Mouse (Mus musculus) spleen, postnatal 4 days (tissue): ENCODE results near the gene Usp17le.
"Not testable (repeated sequence)": the region's sequence is repeated elsewhere in the genome, so short reads cannot be mapped to it uniquely, and the experiment has no call there.

Experiments
- DNase-seq, 2 experiments: peaks; one replicate each; pipeline ENCODE4 v3.0.0; 2022; ENCODE audit warnings: low spot score in 2 of 2

The Usp17le gene

DNA sequence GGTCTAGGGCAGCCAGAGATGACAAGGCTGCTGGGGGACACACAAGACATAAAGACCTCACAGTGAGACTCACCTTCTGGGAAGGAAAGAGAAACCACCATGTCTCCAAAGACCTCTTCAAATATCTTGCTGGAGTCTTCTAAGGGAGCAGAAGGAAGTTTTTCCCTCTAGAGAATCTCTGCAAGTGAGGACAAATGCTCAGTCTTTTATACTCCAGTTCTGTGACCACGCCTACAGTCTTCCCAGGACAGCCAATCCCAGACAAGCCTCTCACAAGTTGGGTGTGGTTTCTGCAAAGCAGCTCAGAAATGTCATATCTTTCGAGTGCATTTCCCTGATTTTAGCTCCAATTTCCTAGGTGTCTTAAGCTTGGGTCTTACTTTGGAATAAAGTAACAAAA is at the start of gene Usp17le:
TSS of gene Usp17le (minus strand) at position 101 of the 400 bp plus-strand sequence.
- not testable (repeated sequence) for DNase-seq

DNA sequence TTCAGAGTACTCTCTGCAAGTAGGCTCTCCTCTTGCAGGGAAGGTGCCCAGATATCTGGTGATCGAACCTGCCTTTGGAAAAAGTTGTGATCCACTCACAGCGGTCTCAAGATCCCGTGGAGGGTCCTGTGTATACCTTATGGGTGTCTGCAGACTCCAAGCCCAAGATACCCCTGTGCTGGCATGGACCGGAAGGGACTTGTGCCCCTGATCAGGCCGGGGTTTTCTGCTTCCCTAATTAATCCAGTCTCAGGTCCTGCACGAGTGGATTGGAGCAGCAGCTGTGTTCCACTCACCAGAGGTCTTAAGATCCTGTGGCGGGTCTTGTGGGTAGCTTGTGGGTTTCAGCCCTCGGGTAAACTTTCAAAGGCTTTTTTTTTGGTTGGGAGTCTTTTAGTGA is 33.1 kb upstream of the Usp17le start:
- not testable (repeated sequence) for DNase-seq

DNA sequence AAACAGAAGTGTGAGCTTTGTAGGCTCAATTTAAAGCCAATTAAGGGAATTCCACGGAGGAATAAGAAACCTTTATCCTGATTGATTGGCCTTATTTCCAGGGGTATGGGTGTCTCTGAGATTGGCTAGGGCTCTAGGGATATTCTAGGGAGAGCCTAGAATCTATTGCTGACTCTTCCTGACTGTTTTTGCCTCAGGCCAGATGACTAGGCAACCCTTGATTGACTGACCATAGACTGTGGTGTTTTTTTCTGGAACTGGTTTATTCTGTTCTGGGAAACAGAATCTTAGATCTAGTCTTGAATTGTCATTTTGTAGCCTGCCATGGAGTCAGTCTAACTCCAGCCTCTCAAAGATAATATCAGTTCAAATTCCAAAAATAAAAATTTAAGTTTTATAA is 13.5 kb upstream of the Usp17le start:
- DNase-seq = no peak
